Mouse (Mus musculus): Measurements from ENCODE around the gene Clic3.

Clic3 gene

DNA sequence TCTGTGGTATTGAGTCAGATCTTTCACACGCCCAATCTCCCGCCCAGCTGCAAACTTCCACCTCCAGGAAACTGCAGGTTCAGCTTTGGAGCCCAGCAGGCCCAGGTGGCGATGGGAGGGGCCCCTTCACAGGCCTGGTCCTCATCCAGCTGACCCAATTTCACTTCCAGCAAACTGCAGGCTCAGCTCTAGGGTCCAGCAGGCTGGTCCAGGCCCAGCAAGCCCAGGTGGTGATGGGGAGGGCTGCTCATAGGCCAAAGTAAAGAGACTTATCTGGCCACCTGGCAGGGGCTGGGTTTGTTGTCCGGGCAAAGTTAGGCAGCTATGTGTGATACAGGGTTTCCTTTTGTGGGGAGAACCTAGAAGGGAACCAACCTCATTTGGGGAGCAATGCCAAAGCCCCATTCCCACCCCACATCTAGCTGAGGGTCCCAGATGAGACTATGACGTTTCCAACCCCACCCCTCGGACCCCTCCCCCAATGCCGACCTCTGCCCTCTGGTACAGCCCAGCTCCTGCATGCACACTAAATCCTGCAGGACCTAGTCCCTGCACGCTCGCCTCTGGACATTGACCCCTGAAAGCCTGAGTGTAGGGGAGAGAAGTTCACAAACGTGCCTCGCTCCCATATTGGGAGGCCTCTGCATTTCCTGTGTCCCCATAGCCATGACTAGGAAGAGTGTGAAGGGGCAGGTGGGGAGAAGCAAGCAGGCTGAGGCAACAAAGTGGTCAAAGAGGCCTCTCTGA is 28.4 kb downstream of the Clic3 start:
- DNase-seq, result peak; percentile 95

DNA sequence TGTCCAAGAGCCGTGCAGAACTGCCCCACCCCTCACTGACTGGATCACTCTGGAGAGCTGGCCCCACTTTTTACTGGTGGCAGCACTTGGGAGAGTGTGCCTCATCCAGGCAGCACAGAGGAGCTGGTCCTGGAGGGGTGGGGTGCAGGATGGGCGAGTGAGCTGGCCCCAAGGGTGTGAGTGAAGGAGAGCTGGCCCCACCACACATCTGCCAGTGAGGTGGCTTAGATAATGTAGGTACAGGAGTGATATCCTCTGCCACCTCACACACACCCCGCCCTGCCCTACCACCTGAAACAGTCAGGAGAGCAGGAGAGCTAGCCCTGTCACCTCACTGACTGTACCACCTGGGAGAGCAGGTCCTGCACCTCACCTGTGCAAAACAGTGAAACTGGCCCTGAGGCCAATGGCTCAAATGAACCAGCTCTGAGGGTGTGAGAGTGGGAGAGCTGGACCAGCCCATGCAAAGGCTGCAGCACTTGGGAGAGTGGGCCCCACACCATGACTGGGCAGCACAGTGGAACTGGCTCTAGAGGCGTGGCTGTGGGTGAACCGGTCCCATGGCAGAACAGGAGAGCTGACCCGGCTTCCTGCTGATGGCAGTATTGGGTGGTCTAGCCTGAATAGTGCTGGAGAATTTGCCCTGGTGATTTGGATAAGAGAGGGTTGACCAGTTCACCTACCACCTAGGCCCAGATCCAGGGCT is 31.5 kb downstream of the Clic3 start:
- DNase-seq, result no peak

- DNase-seq, result no peak
These were observed 32.0 kb downstream of the Clic3 start for GRCm38 (mm10) chr2:25488671-25489068.

DNA sequence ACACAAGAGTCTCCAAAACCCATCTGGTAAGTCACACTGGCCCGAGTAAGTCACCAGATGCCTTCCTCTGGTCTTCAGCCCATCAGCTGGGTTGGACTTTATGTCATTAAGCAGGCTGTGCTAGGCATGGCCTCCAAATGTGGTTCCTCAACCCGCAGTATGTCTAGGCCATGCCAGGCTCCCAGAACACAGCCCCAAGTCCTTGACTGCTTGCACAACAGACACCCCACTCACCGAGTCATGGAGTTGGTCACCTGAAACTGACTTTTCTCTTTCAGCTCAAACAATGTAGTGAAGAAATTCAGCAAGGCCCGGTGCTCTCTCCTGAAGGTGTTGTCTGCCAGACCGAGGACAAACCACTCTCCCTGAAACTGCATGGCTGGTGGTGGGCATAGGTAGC is 36.4 kb downstream of the Clic3 start:
- peak; percentile 14 for DNase-seq

DNA sequence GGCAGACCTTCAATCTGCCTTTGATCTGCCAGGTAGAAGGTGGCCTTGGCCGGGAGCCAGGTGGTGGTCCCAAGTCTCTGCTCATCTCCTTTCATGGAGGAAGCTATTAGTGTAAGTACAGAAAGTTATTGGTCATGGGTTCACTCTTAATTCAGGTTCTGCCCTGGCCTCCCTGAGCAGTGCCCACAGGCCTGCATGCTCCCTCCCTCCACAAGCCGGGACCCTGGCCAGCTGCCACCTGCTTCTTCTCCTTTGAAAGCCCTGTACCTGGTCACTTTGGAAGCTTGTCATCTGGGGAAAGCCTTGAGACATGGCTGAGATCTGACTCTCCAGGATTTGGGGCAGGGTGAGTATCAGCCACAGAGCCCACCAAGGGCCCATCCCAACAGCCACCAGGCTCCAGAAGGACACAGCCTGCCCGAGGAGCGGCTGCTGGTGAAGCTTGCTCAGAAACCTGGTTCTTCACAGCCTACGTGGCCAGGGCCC is 36.9 kb downstream of the Clic3 start, which contains the start of gene Lcn12:
Lcn12 (minus strand) TSS at position 436 of the 486 bp plus-strand sequence.
- peak; percentile 79 for DNase-seq

GRCm38 (mm10) chr2:25496462-25496861 is 39.8 kb downstream of the Clic3 start:
- DNase-seq, result peak; percentile 52

DNA sequence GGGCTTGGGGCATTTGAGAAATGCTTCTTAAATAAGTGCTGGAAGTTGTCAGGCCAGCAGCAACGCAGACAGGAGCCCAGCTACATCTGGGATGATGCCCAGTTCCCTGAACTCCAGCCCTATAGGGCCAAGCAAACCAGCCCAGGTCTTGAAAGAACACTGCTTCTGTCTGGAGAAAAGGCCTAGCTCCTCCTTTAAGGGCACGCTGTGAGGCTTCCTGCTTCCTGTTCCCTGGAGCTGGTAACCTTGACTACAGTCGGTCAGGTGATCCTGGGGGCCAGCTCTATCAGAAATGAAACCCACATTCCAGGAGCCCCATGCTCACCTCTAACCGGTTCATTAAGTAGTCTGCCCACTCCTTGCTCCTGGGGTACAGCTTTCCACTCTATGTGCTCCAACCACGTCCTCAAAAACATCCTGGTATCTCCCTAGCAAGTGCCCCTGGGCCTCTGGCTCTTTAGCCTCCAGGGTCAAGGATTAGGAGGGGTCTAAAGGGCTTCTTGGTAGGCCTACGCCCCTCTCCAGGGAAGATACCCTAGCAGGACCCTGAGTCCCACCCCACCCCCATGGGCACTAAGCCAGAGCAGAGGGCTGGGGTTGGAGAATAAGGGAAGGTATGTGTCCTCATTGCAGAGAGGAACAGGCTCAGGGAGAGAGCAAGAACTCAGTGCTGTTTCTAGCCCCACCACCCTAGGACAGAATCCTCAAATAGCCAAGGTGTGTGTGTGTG is 41.4 kb downstream of the Clic3 start:
- DNase-seq, result peak; percentile 36

DNA sequence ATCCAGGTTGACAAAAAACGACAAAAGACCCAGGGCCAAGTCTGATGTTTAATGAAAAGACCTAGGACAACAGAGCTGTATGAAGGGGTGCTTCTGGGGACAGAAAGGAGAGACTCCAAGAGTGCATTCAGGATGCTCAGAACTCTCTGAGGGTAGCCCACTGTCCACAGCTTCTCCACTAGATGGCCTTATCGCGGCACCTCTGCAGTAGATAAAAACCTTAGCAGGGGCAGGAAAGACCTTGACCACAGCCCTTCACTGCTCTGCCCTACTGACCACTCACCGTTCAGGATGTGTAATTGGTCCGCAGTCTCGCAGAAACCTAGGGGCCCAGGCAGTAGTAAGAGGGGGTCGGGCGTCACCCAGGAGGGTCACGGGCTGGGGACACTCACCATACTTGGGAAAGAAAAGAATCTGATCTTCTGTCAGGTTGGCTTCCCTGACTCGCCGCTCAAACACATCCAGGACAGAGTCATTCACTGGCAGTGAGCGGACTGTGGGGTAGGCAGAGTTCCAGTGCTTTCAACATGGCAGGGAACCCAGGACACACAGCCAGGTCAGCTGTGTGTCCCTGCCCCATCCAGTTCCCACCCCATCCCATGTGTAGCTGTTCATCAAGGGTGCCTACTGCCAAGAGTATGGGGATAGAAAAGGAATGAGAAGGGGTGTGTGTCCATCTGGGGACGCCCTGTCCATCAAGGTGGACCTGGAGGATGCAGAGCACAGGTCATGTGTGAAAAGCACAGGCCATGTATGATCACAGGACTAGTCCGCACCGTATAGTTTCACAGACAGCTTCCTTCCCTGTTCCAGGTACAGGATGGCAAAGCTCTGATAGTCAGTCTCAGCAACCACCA is 42.2 kb downstream of the Clic3 start:
- DNase-seq, result peak; percentile 24

- peak; percentile 35 for DNase-seq
These were observed 43.5 kb downstream of the Clic3 start for GRCm38 (mm10) chr2:25500071-25500575.

- peak; percentile 83 for DNase-seq
These were observed 44.2 kb downstream of the Clic3 start, which contains the start of gene Fbxw5 for GRCm38 (mm10) chr2:25500576-25501405. Fbxw5 (plus strand) TSS chr2:25500750.

DNA sequence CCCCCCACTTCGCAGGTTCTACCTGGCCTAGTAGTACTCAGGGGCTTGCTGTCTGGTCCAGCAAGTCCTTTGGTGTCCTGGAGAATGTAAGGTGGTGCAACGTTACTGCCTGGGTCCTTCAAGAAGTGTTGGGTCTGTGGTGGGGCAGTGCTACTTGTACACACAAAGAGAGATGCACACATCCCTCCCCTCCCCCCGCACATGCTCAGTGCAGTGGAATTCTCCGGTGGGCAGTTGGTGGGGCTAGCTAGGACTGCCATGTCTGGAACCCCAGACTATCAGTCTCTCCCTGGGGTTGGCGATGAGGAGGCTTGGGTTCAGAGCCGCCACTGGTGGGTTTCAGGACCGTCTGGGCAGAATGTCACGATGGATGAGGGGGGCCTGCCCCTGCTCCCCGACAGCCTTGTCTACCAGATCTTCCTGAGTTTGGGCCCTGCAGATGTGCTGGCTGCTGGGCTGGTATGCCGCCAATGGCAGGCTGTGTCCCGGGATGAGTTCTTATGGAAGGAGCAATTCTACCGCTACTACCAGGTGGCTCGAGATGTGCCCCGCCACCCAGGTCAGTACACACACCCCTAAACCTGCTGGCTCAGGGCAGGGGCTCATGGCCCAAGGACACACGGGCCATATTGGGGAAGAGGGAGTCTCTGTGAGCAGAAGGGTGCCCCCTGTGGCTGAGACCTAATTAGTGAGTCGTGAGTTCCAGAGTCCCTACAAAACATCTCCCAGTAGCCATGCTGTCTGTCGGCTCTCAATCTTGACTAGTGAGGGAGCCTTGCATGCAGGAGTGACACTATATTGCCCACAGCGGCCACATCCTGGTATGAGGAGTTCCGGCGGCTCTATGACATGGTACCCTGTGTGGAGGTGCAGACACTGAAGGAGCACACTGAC is 45.2 kb downstream of the Clic3 start, which contains the start of gene C8g:
C8g (minus strand) TSS at position 127 of the 894 bp plus-strand sequence.
- peak; percentile 45 for DNase-seq

DNA sequence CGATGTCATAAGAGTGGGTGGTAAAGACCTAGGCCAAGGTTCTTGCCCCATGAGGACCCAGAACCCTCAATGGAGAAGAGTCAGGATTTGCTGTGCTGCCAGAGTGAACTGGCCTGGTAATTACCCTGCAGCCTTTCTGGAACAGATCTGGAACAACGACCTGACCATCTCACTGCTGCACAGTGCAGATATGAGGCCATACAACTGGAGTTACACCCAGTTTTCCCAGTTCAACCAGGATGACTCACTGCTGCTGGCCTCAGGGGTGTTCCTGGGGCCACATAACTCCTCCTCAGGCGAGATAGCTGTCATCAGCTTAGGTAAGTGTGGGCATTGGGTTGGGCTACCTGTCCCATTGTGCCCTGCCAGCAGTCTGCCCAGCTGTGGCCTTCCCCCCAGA is 46.1 kb downstream of the Clic3 start:
- DNase-seq, result no peak

- peak; percentile 7 for DNase-seq
These were observed 47.9 kb downstream of the Clic3 start for GRCm38 (mm10) chr2:25504538-25504937.

DNA sequence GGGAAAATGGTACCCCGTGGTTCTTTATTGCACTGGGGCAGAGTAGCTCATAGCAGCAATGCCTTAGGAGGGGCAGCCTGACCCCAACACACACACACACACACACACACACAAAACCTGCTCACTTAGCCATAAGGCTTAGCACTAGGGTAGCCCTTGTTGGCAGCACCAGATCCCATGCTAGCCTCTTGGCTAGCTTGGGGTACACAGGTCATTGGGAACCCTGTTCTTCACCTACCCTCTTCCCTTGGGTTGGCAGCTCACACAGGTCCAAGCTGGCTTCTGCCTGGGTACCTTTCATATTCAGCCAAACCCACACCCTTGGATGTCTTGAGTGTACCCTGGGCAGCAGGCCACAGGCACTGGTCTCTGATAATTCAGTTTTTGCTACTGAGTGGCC is 48.4 kb downstream of the Clic3 start:
- DNase-seq, result peak; percentile 10

- no peak for DNase-seq
These were observed 49.2 kb downstream of the Clic3 start for GRCm38 (mm10) chr2:25505860-25506259.

GRCm38 (mm10) chr2:25506964-25507363 is 50.3 kb downstream of the Clic3 start:
- no peak for DNase-seq

Measured in cerebellum, adult 11 months (tissue).